Mouse (Mus musculus): ENCODE measurements at regions not wholly inside any gene's neighbourhood (a gene's known extent, or its start where the extent isn't known, plus 50 kb on each side); places are given as distances from the start of the nearest gene placed in this dataset.

- TF ChIP-seq CTCF (IDR thresholded peaks at IDR 0.05; ENCODE audit: low read depth, low read length), result no peak
- no peak for TF ChIP-seq GATA1 (IDR thresholded peaks at IDR 0.05; ENCODE audit: borderline replicate concordance, low read length)
- TF ChIP-seq TAL1 (conservative IDR thresholded peaks at IDR 0.05; ENCODE audit: low read depth, low read length), result no peak
- no peak for TF ChIP-seq POLR2AphosphoS5 (IDR thresholded peaks at IDR 0.05; ENCODE audit: insufficient replicate concordance, low read depth, low read length)
These were observed 262.6 kb downstream of the CK137956 start for GRCm38 (mm10) chr4:127708186-127708585.

Measured in G1E (cell line).